Mouse (Mus musculus) embryonic facial prominence, embryonic 11.5 days (tissue): ENCODE data around the gene Smad6. TPM values are rescaled to one million over a fixed set of nuclear protein-coding genes. Genes with fewer than 3 reads are reported as not detected.

Experiments
- ATAC-seq: fragments of 200-750 bp; cut with Nextera tagmentation; replicated peaks from 2 replicates; pipeline ENCODE4 v1.8.0; 2017; ENCODE audit warnings: low read depth; ENCODE audit not compliant: insufficient number of reproducible peaks, low FRiP score, low TSS enrichment
- DNase-seq: peaks from one replicate; pipeline ENCODE4 v3.0.0-alpha.2; 2015; ENCODE audit warnings: low spot score
- H3K27ac ChIP-seq: fragments of 300-500 bp; sonication (generic); replicated peaks from 2 replicates; pipeline ENCODE4 v1.5.1; 2014; ENCODE audit warnings: mild to moderate bottlenecking, low read depth, low read length, control low read depth
- H3K27me3 ChIP-seq: fragments of 300-500 bp; sonication (generic); 2 replicates; pipeline ENCODE4 v1.6.1; 2014; ENCODE audit warnings: mild to moderate bottlenecking, low read length, moderate library complexity, mixed read lengths; ENCODE audit not compliant: control insufficient read depth, insufficient read depth
- H3K36me3 ChIP-seq: fragments of 300-500 bp; sonication (generic); replicated peaks from 2 replicates; pipeline ENCODE4 v1.6.1; 2014; ENCODE audit warnings: low read depth, mild to moderate bottlenecking, low read length, moderate library complexity, mixed read lengths; ENCODE audit not compliant: control insufficient read depth, insufficient read depth
- H3K4me1 ChIP-seq: fragments of 300-500 bp; sonication (generic); 2 replicates; pipeline ENCODE4 v1.6.1; 2014; ENCODE audit warnings: low read length, mixed read lengths; ENCODE audit not compliant: control insufficient read depth, insufficient read depth
- H3K4me2 ChIP-seq: fragments of 300-500 bp; sonication (generic); 2 replicates; pipeline ENCODE4 v1.6.1; 2014; ENCODE audit warnings: low read depth, mild to moderate bottlenecking, control low read depth, low read length, moderate library complexity
- H3K4me3 ChIP-seq: fragments of 300-500 bp; sonication (generic); 2 replicates; pipeline ENCODE4 v1.5.1; 2014; ENCODE audit warnings: low read depth, low read length, control low read depth
- H3K9ac ChIP-seq: fragments of 300-500 bp; sonication (generic); replicated peaks from 2 replicates; pipeline ENCODE4 v1.6.1; 2014; ENCODE audit warnings: mild to moderate bottlenecking, control low read depth, low read length
- H3K9me3 ChIP-seq: fragments of 300-500 bp; sonication (generic); replicated peaks from 2 replicates; pipeline ENCODE4 v1.6.1; 2016; ENCODE audit warnings: mild to moderate bottlenecking, low read length, inconsistent platforms, mixed read lengths; ENCODE audit not compliant: control insufficient read depth
- WGBS: fragments of 180-500 bp; shearing (Covaris S2); extraction: QIAGEN DNeasy Blood & Tissue Kit; methylation state at CpG from one replicate; pipeline ENCODE4 v1.1.7; 2014; 5-methylcytosine and 5-hydroxymethylcytosine counted together
- polyA plus RNA-seq: library from polyadenylated mRNA; unstranded; fragments of >200 nt; fragmentation: Nextera tagmentation; extraction: Ambion mirVana; gene quantifications from 2 replicates; pipeline ENCODE4 v1.2.1, GENCODE M21; 2014

Smad6 gene
- polyA plus RNA-seq, result 9.3 and 9.8 TPM in 2 replicates

DNA sequence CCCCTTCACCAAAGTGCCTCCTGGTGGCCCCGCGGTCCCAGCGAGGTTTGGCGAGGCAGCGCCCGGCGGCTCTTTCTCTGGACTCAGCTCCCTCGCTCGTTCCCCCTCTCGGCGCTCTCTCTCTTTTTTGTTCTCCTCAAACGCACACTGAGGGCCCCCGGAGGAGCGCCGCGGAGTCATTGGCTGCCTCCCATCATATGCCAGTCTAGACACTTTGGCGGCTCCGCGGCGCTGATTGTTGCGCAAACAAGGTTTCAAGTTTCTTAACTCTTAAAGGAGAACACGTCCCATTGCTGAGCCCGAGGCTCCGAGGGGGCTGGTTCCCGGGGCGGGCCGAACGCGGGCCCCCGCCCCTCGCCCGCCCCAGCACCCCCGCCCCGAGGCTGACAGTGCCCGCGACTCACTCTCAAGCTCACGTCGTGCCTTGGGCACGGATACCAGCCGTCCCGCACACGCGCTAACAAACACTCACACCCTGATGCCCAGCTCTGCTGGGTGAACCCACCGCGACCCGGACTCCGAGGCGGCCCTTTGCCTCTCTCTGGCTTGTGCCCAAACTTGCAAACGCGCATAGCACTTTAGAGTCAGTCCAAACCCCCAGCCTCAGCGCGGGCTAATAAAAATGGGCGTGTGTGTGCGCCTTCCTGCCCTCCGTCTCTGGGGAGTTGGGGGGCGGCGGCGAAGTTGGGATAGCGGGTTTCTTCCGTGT lies at the start of gene Smad6:
Gene Smad6, minus strand, starts transcription at position 207 of the 709 bp plus-strand sequence.
- Histone ChIP-seq H3K27me3 (no peaks in the 10 kb centered on the region), H3K27ac (peak within 1 kb of the TSS; percentile 95), H3K4me3 (peak within 1 kb of the TSS; percentile 93), H3K4me2 (peak within 1 kb of the TSS; percentile 72), H3K36me3 (no peaks in the 10 kb centered on the region), H3K4me1 (no peaks in the 10 kb centered on the region; the same call in 1 of the 2 replicates), H3K9me3 (no peaks in the 10 kb centered on the region), H3K9ac (peak within 1 kb of the TSS; percentile 98)
- DNase-seq (peak; percentile 98), ATAC-seq (peak; percentile 72)
- WGBS, result under 1% methylated on average over 60 of the region's 60 CpGs

DNA sequence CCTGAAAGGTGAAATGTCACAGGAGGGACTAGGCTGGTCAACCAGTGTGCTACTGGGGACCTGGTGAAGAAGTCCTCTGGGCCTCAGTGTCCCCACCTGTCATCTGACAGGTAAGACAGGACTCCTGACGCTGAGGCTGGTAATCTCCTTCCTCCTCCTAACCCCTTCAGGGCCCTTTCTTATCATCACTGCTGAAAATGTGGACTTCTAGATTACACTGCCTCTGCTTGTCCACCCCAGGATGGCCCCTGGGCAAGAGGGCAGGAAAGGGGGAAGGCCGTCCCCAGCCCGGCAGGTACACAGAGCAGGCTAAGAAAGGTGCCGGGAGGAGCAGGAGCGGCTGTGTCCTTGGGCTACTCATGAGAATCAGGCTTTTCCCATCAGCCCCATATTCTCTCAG lies 48.8 kb upstream of the Smad6 start:
- no peak overlapping the region for H3K4me2 ChIP-seq
- DNase-seq (no peak), ATAC-seq (no peak)
- no peaks in the 10 kb centered on the region for H3K9me3 ChIP-seq
- H3K4me1 ChIP-seq, result peaks cover 6% of the 10 kb centered on the region
- H3K4me3 ChIP-seq, result no peak overlapping the region
- H3K27me3 ChIP-seq, result no peaks in the 10 kb centered on the region
- no peak overlapping the region for H3K27ac ChIP-seq
- H3K36me3 ChIP-seq, result no peaks in the 10 kb centered on the region
- WGBS, result 87% methylated on average over 5 of the region's 5 CpGs
- no peak overlapping the region for H3K9ac ChIP-seq

DNA sequence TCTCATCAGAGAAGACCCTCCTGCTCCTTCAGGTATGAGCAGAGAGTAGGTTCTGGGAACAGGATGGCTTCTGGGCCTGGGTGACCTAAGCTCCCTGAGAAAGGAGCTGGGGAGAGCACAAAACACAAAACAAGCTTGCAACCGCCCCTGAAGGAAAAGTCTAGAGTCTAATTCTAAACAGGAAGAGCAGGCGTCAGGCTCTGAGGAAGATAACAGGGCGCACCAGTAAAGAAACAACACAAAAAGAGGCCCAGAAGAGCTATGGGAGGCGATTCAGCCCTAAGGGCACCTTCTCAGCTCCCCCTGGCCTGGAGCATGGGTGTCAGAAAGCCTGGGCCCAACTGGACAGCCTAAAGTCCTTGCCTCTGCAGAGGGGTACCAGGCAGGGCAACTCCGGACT lies 47.3 kb upstream of the Smad6 start:
- no peak for DNase-seq
- H3K27me3 ChIP-seq, result no peaks in the 10 kb centered on the region
- 73% methylated on average over 5 of the region's 5 CpGs for WGBS
- no peak overlapping the region for H3K4me2 ChIP-seq
- no peak overlapping the region for H3K9ac ChIP-seq
- peaks cover 6% of the 10 kb centered on the region for H3K4me1 ChIP-seq
- no peak for ATAC-seq
- no peak overlapping the region for H3K4me3 ChIP-seq
- H3K9me3 ChIP-seq, result no peaks in the 10 kb centered on the region
- H3K27ac ChIP-seq, result no peak overlapping the region
- H3K36me3 ChIP-seq, result no peaks in the 10 kb centered on the region

DNA sequence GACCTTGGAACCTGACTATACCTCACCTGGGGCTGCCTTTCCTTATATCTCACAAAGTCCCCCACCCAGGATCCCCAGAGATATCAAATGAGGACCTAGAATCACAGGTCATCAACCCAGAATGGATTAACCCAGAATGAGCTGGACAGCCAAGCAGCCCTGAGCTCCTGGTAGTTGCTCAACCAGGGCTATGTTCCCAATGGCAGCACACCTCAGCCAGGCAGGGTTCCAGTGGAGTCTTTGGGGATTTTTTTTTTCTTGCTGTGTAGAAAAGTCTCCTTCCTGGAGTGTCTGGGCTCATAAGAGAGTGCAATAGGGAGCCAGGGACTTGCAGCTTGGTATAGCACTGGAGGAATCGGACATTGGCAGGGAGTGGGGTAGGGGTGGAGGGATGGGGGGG lies 46.7 kb upstream of the Smad6 start:
- Histone ChIP-seq H3K4me2 (no peak overlapping the region), H3K4me1 (peaks cover 6% of the 10 kb centered on the region), H3K36me3 (no peaks in the 10 kb centered on the region), H3K27me3 (no peaks in the 10 kb centered on the region), H3K9ac (no peak overlapping the region), H3K27ac (no peak overlapping the region), H3K9me3 (no peaks in the 10 kb centered on the region), H3K4me3 (no peak overlapping the region)
- ATAC-seq (no peak), DNase-seq (no peak)
- 86% methylated on average over 1 of the region's 1 CpGs for WGBS

DNA sequence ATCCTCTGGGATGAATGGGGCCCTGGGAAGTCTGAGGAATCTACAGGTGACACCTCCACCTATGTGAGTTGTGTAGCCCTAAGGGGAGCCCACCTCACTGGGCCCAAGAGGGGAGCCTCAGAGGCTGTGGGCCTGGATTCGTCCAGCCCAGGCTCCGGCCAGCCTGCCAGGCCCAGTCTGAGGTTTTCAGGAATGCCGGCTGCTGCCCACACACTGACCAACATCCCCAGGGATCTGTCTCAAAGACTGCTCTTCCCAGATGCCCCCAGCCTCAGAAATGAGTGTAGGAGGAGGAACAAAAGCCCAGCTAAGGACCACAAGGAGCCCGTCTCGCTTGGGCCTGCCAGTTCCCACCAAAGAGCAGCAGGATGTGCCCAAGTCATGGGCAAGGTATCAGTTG lies 45.9 kb upstream of the Smad6 start:
- 73% methylated on average over 5 of the region's 5 CpGs for WGBS
- peaks cover 6% of the 10 kb centered on the region for H3K4me1 ChIP-seq
- no peak overlapping the region for H3K4me3 ChIP-seq
- no peaks in the 10 kb centered on the region for H3K9me3 ChIP-seq
- no peaks in the 10 kb centered on the region for H3K27me3 ChIP-seq
- no peak overlapping the region for H3K9ac ChIP-seq
- no peak for ATAC-seq
- H3K27ac ChIP-seq, result no peak overlapping the region
- no peak overlapping the region for H3K4me2 ChIP-seq
- DNase-seq, result no peak
- H3K36me3 ChIP-seq, result no peaks in the 10 kb centered on the region

DNA sequence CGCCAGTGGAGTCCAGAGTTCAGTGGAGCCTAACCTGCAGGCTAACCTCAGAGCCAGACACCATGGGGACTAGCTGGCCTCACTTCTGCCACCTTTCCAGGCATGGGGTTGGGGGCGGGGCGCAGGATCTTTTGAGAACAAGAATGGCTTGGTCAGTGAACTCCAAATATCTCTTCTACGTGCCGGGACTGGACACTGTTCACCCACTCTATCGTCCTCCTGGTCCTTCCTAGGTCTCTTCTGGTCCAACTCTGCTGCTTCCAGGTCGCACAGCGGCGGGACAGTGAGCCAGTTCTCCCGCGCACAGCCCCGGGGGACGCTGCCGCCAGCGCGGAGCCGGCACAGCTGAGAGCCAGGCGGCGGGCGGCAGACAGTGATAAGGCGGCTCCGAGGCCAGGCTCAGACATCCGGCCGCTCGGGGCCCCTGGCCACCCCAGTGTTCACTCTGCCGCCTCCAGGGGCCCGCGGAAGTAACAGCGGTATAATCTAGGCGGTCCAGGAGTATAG lies 38.2 kb upstream of the Smad6 start:
- H3K4me3 ChIP-seq, result 0 out of 2 replicates have a peak overlapping the region, but pooled peaks have one; percentile 10
- H3K4me2 ChIP-seq, result peak overlapping the region; percentile 43
- ATAC-seq, result 0 out of 2 replicates have a peak, but pooled peaks have one; percentile 12
- H3K9ac ChIP-seq, result peak overlapping the region; percentile 47
- peaks cover 13% of the 10 kb centered on the region for H3K4me1 ChIP-seq
- WGBS, result 3% methylated on average over 30 of the region's 30 CpGs
- H3K9me3 ChIP-seq, result no peaks in the 10 kb centered on the region
- peak; percentile 59 for DNase-seq
- H3K27me3 ChIP-seq, result no peaks in the 10 kb centered on the region
- H3K36me3 ChIP-seq, result no peaks in the 10 kb centered on the region
- no peak overlapping the region for H3K27ac ChIP-seq

DNA sequence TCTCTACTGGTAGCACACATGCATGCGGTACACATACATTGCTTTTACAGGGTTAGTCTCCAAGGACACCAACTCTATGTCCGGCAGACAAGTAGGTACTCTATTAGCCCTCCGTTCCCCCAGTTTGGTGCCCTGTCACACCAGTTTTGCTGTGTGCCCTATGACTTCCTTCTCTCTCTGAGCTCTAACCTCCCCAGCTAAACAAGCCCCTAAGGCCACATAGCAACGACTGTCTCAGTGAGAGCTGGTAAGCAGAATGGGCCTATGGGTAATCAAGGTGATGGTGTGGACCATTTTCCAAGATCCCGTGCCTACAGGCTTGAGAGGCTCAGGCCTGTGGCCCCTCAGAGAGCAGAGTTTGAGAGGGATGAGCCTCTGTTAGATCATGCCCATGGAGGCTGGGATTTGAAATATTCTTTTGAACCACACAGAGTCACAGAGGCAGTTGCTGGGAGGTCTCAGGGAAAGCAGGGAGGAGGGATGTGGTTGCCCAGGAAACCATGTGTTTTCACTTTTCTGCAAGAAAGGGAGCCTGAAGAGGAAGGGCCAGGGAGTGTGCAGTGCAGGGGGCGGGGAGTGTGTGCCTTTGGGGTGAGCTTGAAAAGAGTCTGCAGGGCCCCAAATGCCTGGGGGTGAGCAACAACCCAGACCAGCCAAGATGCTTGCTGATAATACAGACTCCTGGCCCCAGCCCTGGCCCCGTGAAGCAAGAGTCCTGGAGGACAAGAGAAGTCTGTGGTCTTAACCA lies 36.2 kb upstream of the Smad6 start:
- DNase-seq (peak; percentile 92), ATAC-seq (peak; percentile 81)
- 37% methylated on average over 7 of the region's 7 CpGs for WGBS
- Histone ChIP-seq H3K4me3 (no peak overlapping the region), H3K4me1 (peaks cover 13% of the 10 kb centered on the region), H3K36me3 (no peaks in the 10 kb centered on the region), H3K9me3 (no peaks in the 10 kb centered on the region), H3K27ac (peak overlapping the region; percentile 70), H3K27me3 (no peaks in the 10 kb centered on the region), H3K4me2 (peak overlapping the region; percentile 17; the same call in 1 of the 2 replicates), H3K9ac (peak overlapping the region; percentile 40)

DNA sequence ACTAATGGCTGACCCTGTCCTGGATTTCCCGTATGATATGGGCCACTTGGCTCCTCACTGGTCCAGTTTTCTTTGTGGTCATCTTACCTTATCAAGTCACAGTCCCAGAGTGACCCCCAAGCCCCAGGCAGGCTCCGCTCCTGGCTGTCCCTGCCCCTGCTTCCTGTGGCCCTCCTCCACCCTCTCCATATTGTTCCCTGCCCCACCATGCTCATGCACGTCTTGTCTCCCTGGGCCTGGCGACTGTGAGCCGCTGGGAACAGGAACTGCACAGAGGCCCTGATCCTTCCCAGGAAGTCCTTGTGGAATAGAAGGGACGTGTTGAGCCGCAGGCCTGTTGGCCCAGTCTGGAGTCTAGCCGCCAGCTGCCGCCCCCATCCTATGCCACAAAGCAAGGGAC lies 33.3 kb upstream of the Smad6 start:
- Histone ChIP-seq H3K9ac (no peak overlapping the region), H3K4me1 (peaks cover 8% of the 10 kb centered on the region), H3K9me3 (no peaks in the 10 kb centered on the region), H3K4me3 (no peak overlapping the region), H3K27me3 (no peaks in the 10 kb centered on the region), H3K27ac (no peak overlapping the region), H3K36me3 (no peaks in the 10 kb centered on the region), H3K4me2 (no peak overlapping the region)
- DNase-seq (no peak), ATAC-seq (no peak)
- 56% methylated on average over 9 of the region's 9 CpGs for WGBS
